Mouse (Mus musculus): ENCODE results near the gene Arid1b. TPM values are rescaled to one million over a fixed set of nuclear protein-coding genes. Genes with fewer than 3 reads are reported as not detected.

The Arid1b gene
- polyA plus RNA-seq, 2 experiments from 2014 or later = 9.6 to 12.1 TPM

- ATAC-seq = no peak
Observed at GRCm38 (mm10) chr17:5218955-5219557, 224.9 kb downstream of the Arid1b start.

DNA sequence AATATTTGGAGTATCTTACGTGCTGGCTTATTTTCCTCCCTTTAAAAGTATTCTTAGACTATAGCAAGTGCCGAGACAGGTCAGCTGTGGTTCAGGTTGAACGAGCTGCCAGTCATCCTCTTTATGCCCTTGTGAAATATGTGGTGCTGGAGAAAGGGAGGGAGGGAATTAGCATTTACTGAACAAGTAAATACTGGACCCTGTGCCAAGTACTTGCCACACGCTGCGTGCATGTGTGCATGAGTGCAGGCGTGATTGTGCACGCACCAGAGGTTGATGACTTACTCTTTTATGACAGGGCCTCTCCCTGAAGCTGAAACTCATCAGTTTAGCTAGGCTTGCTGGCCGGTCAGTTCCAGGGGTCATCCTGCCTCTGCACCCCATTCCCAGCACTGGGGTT is 226.9 kb downstream of the Arid1b start:
- ATAC-seq = no peak

DNA sequence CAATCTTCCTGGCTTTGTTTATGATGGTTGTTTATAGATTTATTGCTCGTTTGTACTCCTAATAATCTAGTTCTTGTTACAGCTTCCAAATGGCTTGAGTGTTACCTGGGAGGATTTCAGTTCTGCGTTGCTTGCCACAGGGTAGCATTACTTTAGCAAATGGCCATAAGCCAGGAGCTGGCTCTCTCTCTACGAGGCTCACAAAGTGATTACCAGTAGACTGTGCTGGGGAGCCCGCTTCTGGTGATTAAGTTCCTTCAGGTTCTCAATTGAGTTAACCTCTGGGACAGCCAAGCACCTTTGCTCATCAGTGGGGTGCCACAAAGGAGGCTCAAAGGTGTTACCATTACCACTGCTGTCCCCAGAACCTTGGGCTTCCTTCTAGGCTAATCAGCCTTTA is 227.4 kb downstream of the Arid1b start:
- no peak for ATAC-seq

DNA sequence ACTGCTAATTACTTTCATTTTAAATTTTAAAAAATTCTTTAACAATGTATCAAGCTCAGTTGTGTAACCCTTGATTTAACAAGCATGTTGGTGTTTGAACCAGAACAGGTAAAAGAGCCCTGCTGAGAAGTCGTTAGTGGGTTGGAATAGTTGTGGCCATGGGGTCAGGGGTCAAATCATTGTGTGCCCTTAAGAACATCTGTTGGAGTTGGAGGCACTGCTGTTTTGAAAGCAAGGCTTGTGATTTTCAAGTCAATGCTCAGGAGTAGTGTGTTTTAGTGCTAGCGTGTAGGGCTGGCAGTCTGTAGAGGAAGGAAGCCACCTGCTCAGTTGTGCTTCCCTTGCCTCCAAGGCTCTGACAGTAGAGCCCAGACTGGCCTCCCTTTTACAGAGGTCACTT is 228.7 kb downstream of the Arid1b start:
- ATAC-seq = no peak

GRCm38 (mm10) chr17:5224932-5225331 is 230.8 kb downstream of the Arid1b start:
- ATAC-seq = no peak

GRCm38 (mm10) chr17:5227136-5227535 is 233.0 kb downstream of the Arid1b start:
- no peak for ATAC-seq

DNA sequence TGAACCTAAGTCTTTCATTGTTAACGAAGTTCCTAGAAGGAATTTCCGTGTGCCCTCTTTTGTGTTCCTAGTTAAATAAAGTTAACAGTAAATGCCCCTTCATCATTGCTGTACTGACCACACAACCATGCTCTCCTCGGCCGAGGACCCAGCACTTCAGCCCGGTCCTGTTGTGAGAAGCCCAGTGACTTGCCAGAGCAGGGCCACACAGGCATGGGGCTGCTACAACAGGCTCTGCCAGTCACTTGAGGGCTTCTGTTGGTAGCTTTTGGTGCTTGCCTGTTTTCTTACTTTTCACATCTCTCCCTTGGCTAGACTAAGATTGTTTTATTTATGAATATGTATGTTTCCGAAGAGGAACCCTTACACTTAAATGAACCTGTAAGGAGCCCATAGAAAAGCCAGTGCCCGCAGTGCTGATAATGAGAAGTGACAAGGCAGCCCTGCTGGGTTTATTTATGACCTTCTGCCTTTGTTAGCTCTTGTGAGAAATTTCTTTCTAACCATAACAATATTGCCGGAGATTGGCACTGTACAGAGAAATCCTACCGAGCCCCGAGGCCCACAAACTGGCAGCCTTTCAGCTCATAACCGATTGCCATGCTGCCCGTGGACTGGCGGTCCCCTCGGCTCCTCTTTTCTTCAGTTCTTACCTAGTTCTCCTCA is 234.0 kb downstream of the Arid1b start:
- no peak for ATAC-seq

DNA sequence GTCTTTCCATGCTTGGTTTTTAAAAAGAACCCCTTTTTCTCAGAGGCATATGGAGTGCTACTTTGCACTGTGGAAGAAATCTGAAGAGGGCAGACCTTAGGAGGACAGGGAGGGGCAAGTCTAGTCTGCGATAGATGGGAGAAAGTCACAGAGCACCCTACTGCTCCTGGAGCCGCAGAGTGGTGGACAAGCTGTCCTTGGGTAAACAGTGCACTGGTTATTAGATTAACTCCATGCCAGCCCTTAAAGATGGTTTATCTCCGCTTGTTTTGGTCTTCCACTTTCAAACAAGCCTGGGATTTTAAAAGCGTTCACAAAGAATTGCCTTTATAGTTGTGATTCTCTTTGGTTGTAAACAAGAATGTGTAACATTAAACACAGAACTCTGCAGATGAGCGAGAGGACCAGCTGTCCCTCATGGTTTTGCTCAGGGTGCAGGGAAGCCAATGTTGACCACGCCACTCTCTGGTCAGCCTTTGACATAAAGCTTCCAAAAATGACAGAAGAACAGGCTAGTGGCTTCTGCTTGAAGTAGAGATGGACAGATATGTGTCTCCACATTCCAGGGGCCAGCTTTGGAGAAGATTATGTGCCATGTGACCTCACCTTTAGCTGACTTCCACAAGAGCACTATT is 234.6 kb downstream of the Arid1b start:
- ATAC-seq = no peak

- no peak for ATAC-seq
Observed at GRCm38 (mm10) chr17:5230063-5230462, 235.9 kb downstream of the Arid1b start.

DNA sequence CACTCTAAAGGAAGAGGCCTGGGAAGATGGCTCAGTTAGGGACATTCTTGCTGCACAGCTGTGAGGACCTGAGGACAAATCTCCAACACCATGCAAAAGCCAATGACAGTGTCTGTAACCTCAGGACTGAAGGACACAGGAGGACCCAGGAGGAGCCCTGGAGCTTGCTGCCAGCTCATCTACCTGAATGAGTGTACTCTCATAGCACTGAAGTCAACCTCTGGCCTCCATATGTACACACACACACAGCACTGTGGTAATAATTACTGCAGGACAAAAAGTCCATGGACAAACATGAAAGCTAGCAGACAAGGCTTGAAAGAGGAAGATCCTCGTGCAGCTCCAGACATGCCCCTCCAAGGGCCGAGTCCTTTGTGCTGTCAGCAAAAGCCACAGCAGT is 238.0 kb downstream of the Arid1b start:
- no peak for ATAC-seq

DNA sequence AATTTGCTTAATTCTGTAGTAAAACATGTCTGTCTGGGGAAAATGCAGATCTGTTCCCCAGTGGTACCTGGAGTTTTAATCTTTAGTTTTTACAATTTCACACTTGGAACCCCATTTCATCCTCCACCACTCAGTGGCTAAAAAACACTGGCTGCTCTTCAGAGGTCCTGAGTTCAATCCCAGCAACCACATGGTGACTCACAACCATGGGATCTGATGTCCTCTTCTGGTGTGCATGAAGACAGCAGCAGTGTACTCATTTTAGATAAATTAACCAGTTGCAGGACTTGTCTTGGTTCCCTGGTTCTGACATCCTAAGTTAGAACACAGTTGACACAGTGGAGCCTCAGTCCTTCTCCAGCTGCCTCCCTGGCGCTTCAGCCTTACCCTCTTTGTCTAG is 239.9 kb downstream of the Arid1b start:
- ATAC-seq = no peak

DNA sequence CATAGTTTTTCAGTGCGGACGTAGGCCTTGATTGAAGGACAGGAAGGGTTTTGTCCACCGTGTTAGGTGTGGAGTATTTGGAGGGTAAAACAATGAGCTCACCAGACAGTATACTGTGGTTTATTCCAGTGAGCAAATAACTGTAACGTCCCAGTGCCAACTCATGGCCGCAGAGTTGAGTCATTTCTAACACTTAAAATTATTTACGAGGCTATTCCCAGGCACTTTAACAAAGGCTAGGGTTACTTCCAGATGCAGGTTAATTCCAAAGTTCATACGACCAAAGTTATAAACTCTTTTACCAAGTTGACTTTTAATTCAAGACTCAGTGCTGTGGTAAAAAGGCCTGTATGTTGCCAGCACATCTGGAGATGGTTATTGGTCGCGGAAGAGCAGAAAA is 240.9 kb downstream of the Arid1b start:
- no peak for ATAC-seq

DNA sequence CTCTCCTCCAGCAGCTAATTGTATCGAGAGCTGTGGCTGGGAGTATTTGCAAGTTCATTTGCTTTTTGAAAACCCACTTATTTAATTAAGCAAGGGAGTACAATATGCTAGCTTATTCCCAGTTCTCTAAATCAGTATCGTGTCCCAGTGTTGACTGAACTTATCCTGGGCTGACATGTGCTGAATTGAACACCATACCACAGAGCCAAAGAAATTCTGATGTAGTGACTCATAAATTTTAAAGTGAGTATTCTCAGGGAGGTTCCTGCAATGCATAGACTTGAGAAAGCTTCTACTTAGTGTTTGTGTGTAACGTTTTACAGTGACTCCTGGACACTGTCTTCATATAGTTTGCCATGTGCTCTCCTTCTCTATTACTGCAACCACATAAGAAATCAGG is 243.6 kb downstream of the Arid1b start:
- ATAC-seq = no peak

GRCm38 (mm10) chr17:5238387-5239245 is 244.5 kb downstream of the Arid1b start:
- ATAC-seq = peak; percentile 74

- ATAC-seq = no peak
Observed at GRCm38 (mm10) chr17:5244526-5244925, 250.4 kb downstream of the Arid1b start.

DNA sequence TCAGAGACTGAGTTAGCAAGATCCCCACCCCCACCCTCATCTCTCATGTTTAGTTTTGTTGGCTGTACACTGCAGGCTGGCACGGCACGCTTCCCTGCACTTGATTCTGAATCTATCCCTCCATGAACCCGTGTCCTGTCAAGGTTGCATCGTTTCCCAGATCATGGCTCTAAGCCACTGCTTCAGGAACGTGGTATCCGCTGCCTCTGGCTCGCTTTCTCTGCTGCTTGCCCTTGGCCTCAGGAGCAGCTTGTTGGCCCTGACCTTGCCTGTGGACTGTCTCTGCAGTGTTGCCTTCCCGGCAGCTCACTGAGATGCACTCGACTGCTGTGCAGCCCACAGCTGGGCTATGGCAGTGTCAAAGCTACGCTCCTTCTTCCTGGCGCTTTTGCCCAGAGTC is 252.6 kb downstream of the Arid1b start:
- ATAC-seq = no peak

DNA sequence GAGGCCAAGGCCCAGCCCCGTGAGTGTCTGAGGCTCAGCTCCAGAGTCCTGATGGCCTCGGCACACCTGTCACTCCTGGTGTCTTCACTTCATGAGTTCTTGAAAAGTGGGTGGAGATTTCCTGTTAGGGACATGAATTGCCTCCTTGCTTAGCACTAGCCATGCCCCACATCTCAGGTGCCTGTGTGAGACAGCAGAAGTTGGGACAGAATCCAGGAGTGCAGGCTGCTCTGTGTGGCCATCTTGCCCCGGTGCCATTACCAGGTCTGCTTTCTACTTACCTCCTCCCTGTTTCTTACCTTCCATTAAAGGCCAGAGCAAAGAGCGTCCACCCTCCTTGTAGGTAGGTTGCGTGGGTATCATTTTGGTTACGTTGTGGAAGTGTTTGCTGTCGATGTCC is 253.1 kb downstream of the Arid1b start:
- ATAC-seq = no peak

DNA sequence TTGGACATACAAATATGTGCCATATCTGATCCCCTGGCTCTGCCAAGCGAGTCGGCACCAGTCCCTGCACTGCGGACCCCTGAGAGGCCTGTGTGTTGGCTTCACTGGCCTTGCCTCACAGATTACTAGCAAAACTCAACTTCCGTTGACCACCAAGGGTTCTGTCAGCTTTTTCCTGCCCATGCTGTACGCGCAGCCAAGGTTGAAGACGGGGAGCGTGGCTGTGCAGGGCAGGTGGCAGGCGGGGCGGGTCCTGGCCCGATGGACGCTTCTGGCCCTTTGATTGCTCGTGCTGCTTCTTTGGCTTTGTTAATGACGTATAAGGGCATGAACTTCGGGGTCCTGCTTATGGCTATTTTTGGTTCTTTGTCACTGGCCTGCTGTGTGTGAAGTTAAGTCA is 253.6 kb downstream of the Arid1b start:
- no peak for ATAC-seq

GRCm38 (mm10) chr17:5248957-5249656 is 255.0 kb downstream of the Arid1b start:
- ATAC-seq = peak; percentile 28

GRCm38 (mm10) chr17:5249681-5250180 is 255.6 kb downstream of the Arid1b start:
- no peak for ATAC-seq

GRCm38 (mm10) chr17:5252436-5252835 is 258.3 kb downstream of the Arid1b start:
- ATAC-seq = no peak

All from activated CD4-positive, CD25-positive, alpha-beta regulatory T cell, adult 4 months (primary cell).